Mouse (Mus musculus): ENCODE measurements around the gene Gdf7.

DNA sequence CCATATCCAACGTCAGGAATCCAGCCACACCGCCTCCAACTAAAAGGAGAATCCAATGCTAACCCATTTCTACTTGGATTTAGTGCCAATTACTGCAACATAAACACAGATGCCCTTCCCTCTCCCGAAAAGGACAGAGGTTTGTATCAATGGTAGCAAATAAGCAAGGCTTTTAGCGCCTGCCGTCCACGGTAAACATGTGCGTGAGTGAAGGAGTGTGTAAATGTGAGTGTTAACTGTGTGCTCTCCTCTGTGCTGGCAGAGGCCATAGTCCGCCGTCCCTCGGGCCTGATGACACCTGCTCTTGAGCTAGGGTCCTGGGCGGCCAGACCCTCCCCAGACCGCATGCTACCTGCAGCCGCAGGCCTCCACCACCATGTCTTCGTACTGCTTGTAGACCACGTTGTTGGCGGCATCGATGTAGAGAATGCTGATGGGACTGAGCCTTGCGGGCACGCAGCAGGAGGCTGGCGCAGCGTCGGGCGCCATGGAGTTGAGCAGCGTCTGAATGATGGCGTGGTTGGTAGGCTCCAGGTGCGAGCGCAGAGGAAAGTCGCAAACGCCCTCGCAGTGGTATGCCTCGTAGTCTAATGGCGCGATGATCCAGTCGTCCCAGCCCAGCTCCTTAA is 4.1 kb downstream of the Gdf7 start:
- no peak for TF ChIP-seq CTCF (conservative IDR thresholded peaks at IDR 0.05; ENCODE audit: low read length)
- TF ChIP-seq POU5F1 (IDR thresholded peaks at IDR 0.05; ENCODE audit: borderline replicate concordance, low read length), result no peak
- TF ChIP-seq NANOG (IDR thresholded peaks at IDR 0.05; ENCODE audit: borderline replicate concordance, low read length), result no peak

Measured in E14TG2a.4 (cell line).